Mouse (Mus musculus) gastrocnemius, postnatal 14 days (tissue): ENCODE measurements around the gene Pfkfb4. TPM values are rescaled to one million over a fixed set of nuclear protein-coding genes. Genes with fewer than 3 reads are reported as not detected.
A peak's percentile ranks its signal among the peaks of the same experiment; 100 is the strongest.

Source experiments
- DNase-seq: peaks from one replicate; pipeline ENCODE4 v3.0.0; 2021; ENCODE audit warnings: mixed read lengths
- intact Hi-C: fragments of 180-260 bp; cut with DNase I; formaldehyde crosslinking; loops from one replicate; pipeline ENCODE4 v1.15.1; 2025; ENCODE audit warnings: low total_unique reads
- long read RNA-seq, 2 experiments: library from polyadenylated mRNA; stranded (forward); transcript quantifications; one replicate each; pipeline ENCODE4 v2.0.0; 2021
- total RNA-seq, 2 experiments: library from RNA; stranded (reverse); gene quantifications; 2 replicates each; pipeline ENCODE4 v1.2.3; 2021

Pfkfb4 gene
- total RNA-seq, result 10 to 100 TPM; 31.0 to 31.6 TPM
- long read RNA-seq, experiment 1, partial matches to known transcripts, result 35 of 63 reads
- long read RNA-seq, experiment 1, other reads (novel, unspliced or antisense), result 27 of 63 reads
- long read RNA-seq, experiment 2, partial matches to known transcripts, result 22 of 50 reads
- long read RNA-seq, experiment 2, other reads (novel, unspliced or antisense), result 26 of 50 reads

DNA sequence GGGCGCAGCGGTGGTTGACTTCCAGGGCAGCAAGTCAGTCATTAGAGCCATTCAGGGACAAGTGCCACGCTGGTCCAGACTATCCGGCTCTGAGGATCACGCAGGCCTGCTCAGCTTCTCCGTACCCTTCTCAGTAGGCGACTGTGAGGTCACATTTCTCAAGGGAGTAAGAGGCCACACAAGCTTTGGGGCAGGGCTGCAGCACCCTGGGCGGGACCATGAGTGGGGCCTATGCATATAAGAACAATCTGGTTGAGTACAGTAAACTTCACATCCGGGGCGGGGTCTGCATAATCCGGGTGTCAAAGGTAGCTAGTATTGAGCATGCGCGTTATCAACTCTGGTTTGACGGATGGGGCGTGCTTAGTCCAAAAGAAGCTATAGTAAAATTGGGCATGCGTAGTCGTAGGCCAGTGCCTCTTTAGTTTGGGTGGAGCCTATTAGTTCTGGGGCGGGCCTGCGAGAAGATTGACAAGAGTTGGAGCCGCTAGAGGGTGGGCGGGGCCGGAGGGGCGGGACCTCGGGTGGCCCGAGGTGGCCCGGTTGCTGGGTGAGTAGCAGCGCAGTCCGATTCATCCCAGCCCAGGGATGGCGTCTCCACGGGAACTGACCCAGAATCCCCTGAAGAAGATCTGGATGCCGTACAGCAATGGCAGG lies at the start of gene Pfkfb4:
TSS of gene Pfkfb4 (plus strand) at position 351 of the 657 bp plus-strand sequence.
- peak; percentile 94 for DNase-seq
- intact Hi-C loops, result no loop called here

- intact Hi-C loops, result no loop called here
- DNase-seq, result no peak
Observed at GRCm38 (mm10) chr9:108945111-108945510, 46.5 kb upstream of the Pfkfb4 start.

- DNase-seq, result no peak
- intact Hi-C loops, result no loop called here
Observed at GRCm38 (mm10) chr9:108945608-108946007, 46.0 kb upstream of the Pfkfb4 start.

DNA sequence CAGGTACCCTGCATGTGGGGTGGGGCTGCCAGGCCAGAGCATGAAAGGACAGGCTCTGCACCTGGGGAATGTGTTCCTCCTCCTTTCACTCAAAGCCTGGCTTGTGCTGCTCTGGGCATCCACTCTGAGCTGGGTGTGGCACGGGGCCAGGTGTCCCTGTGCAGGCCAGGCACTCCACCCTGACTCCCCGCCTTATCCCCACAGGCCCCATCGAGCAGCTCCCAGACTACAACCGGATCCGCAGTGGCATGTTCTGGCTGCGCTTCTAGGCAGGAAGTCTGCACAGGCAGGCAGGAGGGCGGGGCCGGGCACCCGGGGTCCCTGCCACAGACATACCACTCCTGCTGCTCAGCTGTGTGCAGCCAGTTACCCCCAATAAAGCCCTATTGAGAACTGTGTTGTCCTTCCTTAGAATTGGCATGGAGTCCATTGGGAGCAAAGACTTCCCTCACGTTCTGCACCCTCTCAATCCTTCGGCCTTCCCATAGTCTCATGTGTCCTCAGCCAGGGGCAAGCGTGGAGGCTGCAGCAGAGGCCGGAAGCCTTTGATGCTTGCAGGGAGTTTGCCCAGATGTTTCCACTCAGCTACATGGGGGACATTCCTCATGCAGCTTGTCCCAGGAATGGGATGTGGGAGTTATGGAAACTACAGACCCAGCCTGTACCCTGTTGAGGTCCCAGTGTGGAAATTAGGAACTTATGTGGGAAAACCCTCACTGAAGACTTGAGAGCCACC lies 42.2 kb upstream of the Pfkfb4 start:
- peak; percentile 52 for DNase-seq
- intact Hi-C loops, result no loop called here

DNA sequence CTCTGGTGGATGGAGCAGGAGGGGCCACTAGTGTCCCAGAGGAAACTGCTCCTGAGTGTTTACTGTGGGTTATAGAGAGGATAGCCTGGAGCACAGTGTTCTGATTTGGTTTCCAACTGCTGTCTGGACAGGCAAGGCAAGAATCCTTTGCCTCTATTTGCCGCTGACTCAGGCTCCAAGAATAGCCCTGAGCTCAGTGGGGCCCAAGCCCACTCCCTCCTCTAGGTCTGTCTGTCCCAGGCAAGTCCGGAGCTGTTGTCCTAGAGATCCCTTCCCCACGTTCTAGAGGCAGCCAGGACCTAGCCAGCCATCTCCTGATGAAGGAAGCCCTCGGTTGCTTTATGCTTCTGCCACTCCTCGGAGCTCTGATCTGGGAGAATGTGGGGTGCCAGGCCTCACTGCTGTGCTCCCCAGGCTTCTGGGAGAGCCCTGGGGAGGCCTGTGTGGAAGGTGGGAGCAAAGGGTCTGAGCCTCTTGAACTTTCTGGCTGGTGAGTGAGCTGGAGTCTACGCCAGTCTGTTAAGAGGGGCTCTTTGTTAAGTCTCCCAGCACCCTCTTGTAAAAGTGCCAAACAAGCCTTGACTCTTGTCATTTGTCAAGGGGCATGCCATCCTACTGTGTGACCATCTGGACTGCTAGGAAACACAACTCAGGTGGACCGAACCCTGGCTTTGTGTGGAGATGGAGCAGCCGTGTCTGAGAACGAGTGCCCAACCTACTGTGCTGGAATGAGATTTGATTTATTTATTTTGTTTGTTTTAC lies 41.4 kb upstream of the Pfkfb4 start:
- intact Hi-C loops, result no loop called here
- peak; percentile 5 for DNase-seq

DNA sequence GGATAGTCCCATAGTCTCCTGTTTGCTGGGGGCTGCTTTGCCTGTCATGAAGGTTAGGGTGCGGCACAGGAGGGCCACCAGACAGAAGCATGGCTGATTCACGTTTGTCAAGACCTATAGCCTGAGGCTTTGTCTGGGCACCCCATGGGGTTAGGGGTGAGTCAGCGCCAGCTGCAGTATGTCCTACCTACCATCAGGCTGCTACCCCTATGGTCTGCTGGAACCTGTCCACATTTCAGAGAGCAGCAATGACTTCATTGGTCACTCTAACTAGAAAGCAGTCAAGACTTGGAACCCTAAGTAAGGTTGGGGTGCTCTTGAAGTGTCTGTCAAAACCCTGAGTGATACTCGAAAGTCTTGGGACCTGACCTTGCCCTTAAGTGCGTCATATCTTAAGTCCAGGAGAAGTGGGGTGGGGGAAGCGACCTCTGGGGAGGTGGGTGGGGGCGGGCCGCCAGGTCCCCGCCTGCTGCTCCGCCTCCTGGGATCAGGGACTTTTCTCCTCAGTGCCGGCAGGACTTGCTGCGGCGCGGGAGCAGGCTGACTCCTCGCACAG lies 38.4 kb upstream of the Pfkfb4 start, which contains the start of gene Col7a1:
TSS of gene Col7a1 (plus strand) at position 506 of the 556 bp plus-strand sequence.
- intact Hi-C loops, result no loop called here
- DNase-seq, result no peak

DNA sequence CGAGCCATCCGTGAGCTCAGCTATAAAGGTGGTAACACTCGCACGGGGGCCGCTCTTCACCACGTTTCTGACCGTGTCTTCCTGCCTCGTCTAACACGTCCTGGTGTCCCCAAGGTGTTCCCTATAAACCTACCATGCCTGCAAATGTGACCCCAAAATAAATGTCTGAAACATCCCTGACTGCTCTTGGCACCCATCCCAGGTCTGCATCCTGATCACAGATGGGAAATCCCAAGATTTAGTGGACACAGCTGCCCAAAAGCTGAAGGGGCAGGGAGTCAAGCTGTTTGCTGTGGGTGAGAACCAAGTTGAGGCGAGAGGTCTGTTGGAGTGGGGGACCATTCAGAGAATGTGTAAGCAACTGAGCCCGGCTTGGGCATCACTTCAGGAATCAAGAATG lies 36.3 kb upstream of the Pfkfb4 start:
- intact Hi-C loops, result no loop called here
- no peak for DNase-seq

DNA sequence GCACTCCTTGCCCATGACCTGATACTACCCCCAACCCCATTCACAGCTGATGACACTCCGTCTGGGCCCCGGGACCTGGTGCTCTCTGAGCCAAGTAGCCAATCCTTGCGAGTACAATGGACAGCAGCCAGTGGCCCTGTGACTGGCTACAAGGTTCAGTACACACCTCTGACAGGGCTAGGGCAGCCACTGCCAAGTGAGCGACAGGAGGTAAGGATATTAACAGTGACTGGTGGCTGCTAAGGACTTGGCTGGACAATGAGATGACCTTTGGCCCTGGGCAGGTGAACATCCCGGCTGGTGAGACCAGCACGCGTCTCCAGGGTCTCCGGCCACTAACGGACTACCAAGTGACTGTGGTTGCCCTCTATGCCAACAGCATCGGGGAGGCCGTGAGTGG lies 35.7 kb upstream of the Pfkfb4 start:
- intact Hi-C loops, result no loop called here
- no peak for DNase-seq

DNA sequence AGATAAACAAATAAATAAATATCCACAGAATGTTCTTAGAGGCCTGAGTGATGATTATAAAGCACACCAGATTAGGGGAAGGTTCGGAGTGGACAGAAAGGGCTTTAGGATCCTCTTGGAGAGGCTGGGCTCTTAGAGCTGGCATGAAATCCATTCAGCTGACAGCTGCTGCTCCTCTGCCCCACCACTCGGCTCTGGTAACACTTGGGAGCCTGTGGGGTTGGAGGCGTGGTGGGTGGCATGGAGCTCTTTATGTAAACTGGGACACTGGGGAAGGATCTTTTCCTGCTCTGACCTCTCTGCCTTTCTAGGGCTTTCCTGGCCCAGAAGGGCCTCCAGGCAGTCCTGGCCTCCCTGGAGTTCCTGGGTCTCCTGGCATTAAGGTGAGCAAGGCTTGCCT lies 28.0 kb upstream of the Pfkfb4 start:
- DNase-seq, result peak; percentile 29
- intact Hi-C loops, result no loop called here

DNA sequence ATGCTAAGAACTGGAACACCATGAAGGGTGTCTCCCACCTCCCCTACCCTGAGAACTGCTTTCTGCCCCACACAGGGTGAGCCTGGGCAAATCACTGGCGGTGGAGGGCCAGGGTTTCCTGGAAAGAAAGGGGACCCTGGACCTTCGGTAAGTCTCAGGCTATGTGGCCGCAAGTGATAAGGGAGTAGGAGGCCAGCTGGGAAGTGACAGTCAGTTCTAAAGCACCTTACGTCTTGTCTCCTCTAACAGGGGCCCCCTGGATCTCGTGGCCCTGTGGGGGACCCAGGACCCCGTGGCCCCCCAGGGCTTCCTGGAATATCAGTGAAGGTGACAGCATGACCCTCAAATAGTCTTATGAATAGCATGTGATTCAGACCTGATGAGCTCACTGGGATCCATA lies 27.2 kb upstream of the Pfkfb4 start:
- intact Hi-C loops, result no loop called here
- DNase-seq, result no peak

DNA sequence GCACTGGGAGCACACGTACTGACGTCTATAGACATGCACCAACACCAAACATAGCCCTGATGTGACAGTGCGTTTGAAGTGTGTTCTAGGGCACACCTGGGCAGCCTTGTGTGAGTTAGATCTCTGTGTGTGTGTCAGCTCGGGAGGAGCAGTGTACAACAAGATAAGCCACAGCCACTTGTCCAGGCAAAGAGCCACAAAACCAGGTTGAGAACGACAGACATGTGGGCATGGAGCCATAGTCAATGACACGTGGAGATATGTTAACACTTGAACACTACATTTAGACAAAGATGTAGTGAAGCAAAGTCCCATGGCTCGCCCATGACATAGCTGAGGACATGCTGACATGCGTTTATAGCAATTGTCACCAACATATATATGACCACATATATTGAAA lies 21.0 kb upstream of the Pfkfb4 start:
- intact Hi-C loops, result no loop called here
- DNase-seq, result no peak

DNA sequence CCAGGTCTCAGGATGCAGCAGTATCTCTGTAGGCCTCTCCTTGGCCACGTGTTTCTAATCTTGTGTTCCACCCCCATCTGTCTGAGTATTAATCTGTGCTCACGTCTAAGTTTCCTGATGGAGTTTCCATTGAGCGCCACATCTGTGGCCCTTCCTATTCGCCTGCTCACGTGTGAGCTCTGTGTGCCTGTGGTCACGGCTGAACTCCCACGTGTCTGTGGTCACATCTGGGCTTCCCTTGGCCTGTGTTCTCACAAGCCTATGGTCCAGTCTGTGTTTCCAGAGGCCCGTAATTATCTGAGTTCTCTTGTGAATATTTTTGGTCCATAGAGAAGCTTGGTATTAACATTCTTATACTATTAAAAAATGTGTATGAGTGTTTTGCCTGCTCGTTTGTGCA lies 15.1 kb upstream of the Pfkfb4 start:
- intact Hi-C loops, result no loop called here
- no peak for DNase-seq

DNA sequence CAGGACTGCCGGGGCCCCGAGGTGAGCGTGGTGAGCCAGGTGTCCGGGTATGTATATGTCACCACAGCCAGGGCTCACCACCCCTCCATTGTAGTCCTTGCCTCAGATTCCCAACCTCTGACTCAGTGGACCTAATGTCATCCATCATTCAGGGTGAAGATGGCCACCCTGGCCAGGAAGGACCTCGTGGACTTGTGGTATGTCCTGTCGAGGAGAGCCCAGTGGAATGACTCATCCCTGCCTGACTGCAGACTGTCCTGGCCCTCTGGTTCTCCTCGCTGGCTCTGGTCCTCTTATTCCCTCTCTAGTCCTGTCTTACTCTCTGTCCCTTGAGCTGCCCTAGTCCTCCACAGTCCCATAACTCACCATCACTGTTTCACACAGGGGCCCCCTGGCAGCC lies 13.6 kb upstream of the Pfkfb4 start:
- no peak for DNase-seq
- intact Hi-C loops, result no loop called here

DNA sequence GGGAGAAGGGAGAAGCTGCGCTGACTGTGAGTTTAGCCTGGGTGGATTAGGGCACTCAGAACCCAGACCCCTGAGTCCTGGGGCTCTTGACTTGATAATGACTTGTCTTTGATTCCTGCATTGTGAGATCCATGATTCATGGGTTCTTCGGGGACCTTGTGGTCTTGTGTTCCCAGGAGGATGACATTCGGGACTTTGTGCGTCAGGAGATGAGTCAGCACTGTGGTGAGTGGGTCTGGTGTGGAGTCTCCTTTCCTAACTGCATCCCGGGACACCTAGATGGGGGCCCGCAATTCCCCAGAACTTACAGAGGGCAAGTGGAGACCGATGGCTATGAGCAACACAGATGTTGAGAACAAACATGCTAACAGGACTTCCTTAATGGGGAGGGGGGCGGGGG lies 9.1 kb upstream of the Pfkfb4 start:
- intact Hi-C loops, result no loop called here

DNA sequence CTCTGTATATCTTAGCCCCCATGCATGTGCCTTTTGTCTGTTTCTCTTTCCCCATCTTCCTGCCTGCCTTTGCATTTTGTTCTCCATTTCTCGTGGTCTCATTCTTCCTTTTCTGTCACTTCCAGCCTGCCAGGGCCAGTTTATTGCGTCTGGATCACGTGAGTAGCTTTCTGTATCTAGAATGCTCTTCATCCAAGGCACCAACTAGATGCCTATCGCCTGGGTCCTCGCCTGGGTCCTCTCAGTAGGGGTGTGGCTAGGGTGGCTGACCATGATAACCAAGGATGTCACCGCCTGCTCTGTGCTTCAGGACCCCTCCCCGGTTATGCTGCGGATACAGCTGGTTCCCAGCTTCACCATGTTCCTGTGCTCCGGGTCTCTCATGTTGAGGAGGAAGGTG lies 8.4 kb upstream of the Pfkfb4 start:
- DNase-seq, result no peak
- intact Hi-C loops, result no loop called here

More for the DNA sequence above, 9.1 kb upstream of the Pfkfb4 start:
- no peak for DNase-seq

- intact Hi-C loops, result no loop called here
- DNase-seq, result no peak
Observed at GRCm38 (mm10) chr9:108985710-108986109, 5.9 kb upstream of the Pfkfb4 start, which contains the start of gene Ucn2. Ucn2 (plus strand) TSS chr9:108986010.

GRCm38 (mm10) chr9:108987704-108988350 lies 3.8 kb upstream of the Pfkfb4 start:
- intact Hi-C loops, result no loop called here
- peak; percentile 86 for DNase-seq

GRCm38 (mm10) chr9:108989802-108990461 lies 1.6 kb upstream of the Pfkfb4 start:
- intact Hi-C loops, result no loop called here
- no peak for DNase-seq

- DNase-seq, result peak; percentile 26
- intact Hi-C loops, result no loop called here
Observed at GRCm38 (mm10) chr9:108990462-108990820, 1.1 kb upstream of the Pfkfb4 start.
